Mouse (Mus musculus) G1E (cell line): ENCODE data around the gene Cyp26b1.

ENCODE experiments used
- CTCF ChIP-seq: IDR thresholded peaks from 2 replicates; pipeline ENCODE4 v1.5.1; 2012; ENCODE audit warnings: low read depth, low read length, inconsistent platforms, mixed read lengths
- GATA1 ChIP-seq: IDR thresholded peaks from 2 replicates; pipeline ENCODE4 v1.6.1; 2012; ENCODE audit warnings: borderline replicate concordance, low read length, inconsistent platforms, mixed read lengths
- TAL1 ChIP-seq: conservative IDR thresholded peaks from 2 replicates; pipeline ENCODE4 v1.6.1; 2012; ENCODE audit warnings: low read depth, low read length, inconsistent platforms, mixed read lengths

DNA sequence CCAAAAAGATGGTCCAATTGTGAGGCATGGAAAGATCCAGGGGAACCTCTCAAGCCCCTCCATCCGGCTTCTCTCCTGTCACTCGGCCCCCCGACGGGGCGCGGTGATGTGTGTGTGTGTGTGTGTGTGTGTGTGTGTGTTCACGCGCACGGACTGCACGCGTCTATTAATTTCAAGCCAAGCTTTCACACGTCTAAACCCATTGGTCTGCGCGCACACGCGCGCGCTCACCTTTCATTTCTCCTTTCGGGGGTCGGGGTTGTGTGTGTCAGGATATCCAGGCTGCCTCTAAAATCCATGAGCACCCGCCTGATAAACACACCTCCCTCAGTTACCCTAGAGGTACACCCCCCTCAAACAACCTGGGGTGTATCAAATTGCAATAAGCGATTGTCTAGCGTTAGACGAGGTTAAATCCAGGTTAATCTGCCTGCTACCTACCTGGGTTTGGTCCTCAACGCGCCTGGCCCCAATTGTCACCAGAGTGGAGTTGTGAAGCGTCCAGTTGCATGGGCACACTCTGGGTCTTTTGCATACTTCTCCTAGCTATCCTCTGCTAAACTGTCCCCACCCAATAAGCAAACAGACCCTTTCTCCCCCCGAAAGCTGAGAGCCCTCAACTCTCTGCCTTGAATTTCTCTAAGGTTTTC lies 7.0 kb downstream of the Cyp26b1 start:
- no peak for TF ChIP-seq CTCF
- TF ChIP-seq GATA1, result no peak
- TF ChIP-seq TAL1, result no peak
